Mouse (Mus musculus) layer of hippocampus, postnatal 10 days (tissue): ENCODE measurements at regions not wholly inside any gene's neighbourhood (a gene's known extent, or its start where the extent isn't known, plus 50 kb on each side); places are given as distances from the start of the nearest gene placed in this dataset.
A peak's percentile ranks its signal among the peaks of the same experiment; 100 is the strongest.

Source experiments
- DNase-seq, 2 experiments: peaks; one replicate each; pipeline ENCODE4 v3.0.0; 2021; ENCODE audit warnings: low spot score in 2 of 2

- DNase-seq = no peak
Measured at GRCm38 (mm10) chr12:94468609-94469008, 1223.4 kb upstream of the Flrt2 start.

- no peak for DNase-seq
Measured at GRCm38 (mm10) chr12:94469850-94470249, 1222.2 kb upstream of the Flrt2 start.

- DNase-seq = no peak
Measured at GRCm38 (mm10) chr12:94470981-94471380, 1221.0 kb upstream of the Flrt2 start.

- no peak for DNase-seq
Measured at GRCm38 (mm10) chr12:94488721-94489120, 1203.3 kb upstream of the Flrt2 start.

- no peak for DNase-seq
Measured at GRCm38 (mm10) chr12:94508099-94508498, 1183.9 kb upstream of the Flrt2 start.

DNA sequence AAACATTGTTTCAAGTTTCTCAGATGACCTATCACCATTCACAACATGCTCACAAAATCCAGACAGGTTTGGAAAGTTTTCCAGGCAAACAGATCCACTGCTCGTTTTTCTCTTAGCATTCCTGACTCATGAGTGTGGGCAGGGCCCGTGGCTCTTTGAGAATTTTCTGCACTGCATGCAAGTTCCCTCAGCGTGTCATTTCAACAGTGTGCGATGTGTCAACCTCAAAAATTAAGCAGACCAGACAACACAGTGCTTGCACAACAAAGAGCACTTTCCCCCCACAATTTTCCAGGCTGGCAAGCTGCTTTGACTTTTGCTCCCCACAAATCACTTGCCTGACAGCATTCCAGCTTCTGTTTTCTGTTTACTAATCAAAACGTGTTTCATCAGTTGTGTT is 1182.2 kb upstream of the Flrt2 start:
- no peak for DNase-seq

- DNase-seq = no peak
Measured at GRCm38 (mm10) chr12:94544706-94545105, 1147.3 kb upstream of the Flrt2 start.

DNA sequence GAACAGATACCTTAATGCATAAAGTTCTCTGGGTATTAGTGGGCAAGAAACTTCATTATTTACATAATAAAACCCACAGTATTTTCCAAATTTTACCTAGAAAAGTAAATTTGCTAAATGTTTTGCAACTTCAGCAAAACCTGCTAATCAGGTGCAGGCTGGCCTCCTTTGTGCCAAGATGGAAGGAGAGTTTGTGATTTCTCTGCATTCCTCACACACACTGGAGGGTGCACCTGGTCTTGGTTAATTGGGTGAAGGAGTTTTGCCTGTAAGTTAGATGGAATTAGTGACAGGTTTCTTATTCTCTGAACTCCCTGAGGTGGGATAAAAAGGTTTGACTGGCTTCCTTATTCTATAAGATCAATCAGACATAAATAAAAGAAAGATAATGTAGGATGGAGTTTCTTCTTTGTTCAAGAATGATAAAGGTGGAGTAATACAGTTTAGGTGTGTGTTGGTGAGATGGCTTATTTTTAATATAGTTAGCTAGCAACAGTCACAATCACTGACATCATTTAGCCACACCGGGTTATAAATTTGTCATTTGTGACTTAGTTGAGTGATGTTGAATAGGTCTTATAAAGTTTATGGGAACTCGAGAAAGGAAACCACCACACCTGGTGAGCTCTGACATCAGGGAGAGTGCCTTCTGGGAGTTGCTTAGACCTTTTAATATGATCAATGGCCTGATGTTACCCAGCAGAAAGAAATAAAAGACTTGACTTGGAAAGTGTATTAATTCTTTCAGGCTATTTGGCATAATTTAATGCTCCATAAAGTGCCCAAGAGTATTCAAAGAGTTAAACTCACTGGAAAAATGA is 1131.4 kb upstream of the Flrt2 start:
- no peak for DNase-seq

- DNase-seq = no peak
Measured at GRCm38 (mm10) chr12:94574981-94575380, 1117.0 kb upstream of the Flrt2 start.

DNA sequence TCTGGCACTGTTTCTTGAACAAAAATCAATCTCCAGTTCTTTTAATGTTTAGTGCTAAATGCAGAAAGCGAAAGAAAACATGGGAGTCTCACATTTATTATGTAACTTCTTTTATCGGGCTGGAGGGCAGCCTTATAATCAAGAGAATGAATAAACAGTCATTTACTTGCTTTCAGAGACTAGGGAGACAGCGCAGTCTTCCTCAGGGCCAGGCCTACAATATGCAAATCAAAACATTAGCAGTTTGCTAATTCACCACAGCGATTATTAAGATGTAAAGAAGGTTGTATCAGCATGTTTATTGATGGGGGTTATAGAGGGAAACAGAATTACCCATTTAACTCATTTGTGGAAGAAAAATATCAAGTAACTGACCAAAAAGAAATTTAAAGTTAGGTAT is 1111.7 kb upstream of the Flrt2 start:
- DNase-seq = no peak

GRCm38 (mm10) chr12:94584309-94584708 is 1107.7 kb upstream of the Flrt2 start:
- DNase-seq = no peak

DNA sequence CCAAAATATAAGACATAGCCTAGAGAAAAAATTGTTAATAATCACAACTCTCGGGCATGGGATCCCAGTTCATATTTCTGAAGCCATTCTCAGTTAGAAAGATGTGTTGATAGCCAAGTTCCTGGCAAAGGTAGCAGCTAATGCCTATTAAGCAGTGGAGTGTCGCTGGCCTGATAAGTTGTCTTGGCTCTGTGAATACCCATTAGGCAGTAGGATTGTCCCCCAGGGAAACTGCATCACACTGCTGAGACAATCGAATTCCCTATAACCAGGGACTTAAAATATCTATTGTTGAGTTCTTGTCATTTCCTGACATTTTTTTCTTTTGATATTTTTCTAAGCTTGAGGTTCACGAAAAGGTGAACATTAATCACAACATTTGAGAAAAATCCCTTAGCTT is 1105.0 kb upstream of the Flrt2 start:
- DNase-seq = no peak

DNA sequence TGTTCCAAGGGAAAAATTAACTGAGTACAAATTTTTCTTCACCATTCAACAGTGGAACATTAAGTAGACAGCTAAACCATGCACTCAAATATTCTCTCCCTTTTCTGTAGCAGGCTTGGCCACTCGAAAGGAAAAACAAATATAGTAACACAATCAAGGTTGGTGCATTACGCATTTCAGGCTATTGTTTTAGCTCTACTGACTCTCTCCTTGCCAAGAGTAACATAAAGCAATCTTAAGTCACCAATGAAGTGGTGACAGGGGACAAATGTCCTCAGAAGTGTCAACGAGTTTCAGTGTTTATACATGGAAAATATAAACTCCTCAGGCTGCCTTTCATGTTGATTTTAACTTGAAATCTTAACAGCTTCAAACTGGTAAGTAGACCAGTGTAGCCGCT is 1103.4 kb upstream of the Flrt2 start:
- DNase-seq = no peak

- no peak for DNase-seq
Measured at GRCm38 (mm10) chr12:94589033-94589432, 1103.0 kb upstream of the Flrt2 start.

- DNase-seq = peak; percentile 11 to 30
Measured at GRCm38 (mm10) chr12:94605566-94605965, 1086.5 kb upstream of the Flrt2 start.

DNA sequence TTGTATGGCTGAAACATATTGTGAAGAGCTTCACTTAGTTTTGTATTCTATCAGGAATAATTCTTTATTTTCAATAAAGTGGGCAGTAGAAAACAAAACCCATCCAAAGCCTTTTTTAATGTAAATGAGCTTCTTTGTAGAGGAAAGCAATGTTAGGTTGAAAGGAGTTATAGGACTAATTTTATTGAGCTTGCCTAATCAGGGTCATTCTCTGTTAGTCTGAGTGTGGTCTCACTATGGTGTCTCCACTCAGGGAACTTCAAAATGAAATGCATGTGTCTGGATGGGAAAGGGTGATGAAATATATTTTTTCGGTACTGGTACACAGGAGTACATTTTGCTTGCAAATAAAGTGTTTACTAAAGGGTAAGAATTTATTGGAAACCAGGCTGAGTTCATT is 1055.5 kb upstream of the Flrt2 start:
- DNase-seq = no peak

GRCm38 (mm10) chr12:94640153-94640552 is 1051.9 kb upstream of the Flrt2 start:
- no peak for DNase-seq

DNA sequence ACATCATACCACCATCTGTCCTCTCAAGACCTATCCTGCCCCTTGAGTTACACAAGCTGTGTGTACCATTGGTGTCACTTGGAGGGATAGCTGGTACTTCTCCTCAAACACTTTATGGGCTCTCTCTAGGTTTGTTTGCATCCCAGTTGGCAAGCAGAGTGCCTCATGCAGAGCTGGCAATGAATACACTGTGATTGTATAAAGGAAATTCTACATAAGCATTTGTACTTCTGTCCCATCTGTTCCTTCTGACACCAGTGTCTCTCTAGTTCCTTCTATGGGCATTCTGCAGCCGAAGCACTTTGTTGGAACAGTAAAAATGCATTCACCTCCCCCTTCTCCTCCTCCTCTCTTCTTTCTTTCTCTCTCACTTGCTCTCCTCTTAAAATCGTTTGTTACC is 1046.7 kb upstream of the Flrt2 start:
- DNase-seq = no peak

DNA sequence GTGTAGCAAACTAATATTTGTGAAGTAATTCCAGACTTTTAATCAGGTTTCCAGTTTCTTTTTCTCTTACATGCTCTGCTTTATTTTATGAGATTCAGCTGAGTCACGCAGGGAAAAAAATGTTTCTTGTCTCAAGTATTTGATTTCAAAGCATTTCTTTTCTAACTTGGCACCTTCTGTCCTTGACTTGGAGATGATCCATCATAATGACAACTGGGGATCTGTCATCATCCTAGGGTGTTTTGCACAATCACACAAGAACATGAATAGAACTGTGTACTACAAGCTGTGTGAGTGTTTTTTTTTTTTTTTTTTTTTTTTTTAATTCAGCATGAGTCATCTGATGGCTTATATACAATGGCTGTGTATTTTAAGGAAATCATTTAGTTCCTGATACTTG is 1022.0 kb upstream of the Flrt2 start:
- no peak for DNase-seq

- DNase-seq = no peak
Measured at GRCm38 (mm10) chr12:94674925-94675324, 1017.1 kb upstream of the Flrt2 start.

GRCm38 (mm10) chr12:94691341-94692029 is 1000.5 kb upstream of the Flrt2 start:
- no peak for DNase-seq

GRCm38 (mm10) chr12:94731391-94731790 is 960.6 kb upstream of the Flrt2 start:
- DNase-seq = no peak

DNA sequence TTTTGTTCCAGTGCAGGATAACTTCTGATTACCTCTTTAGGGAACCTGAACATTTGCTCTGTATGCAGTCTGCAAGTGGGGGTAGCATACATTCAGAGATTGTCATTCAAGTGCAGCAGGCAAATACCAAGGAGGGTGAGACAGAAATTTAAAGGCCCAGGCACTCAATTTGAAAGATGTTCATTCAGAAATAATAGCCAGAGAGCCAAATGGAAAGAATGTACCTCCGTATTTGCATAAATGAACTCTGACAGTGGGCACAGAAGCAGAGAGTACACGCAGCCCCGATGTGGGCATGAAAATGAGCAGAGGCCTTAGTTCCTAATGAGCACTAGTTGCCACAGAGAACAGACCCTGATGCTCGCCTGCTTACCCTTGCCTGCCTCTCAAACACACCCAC is 958.8 kb upstream of the Flrt2 start:
- DNase-seq = no peak
